In the genomic region with DNA sequence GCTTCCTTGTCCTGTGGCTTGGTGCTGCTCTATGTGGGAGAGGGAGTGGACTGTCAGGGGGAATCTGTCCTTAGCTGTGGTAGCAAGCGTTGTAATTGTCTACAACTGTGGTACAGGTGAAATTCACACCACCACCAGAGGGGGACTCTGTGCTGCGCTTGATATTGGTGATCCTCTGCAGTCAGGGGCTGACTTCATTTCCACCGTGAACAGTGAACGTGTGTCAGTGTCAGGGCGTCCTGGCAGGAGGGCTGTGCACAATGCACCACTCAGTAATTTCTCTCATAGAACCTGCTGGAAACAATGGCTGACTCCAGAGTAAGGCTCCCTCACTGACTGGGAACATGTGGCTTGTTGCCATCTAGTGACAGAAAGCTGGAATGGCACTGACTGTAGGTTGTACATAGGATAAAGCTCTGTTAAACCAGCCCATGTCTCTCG, we compare ENCODE assay signal across 9 mouse cellular contexts.
A peak's percentile ranks its signal among the peaks of the same experiment; 100 is the strongest.
DNase-seq lines count a peak whose midpoint lies in the region; ATAC-seq and TF ChIP-seq lines count a peak whose summit lies in the region.
"Had no signal": no experiment of that assay in that cellular context is flagged by ENCODE, and none has a peak within 500 bp of the region (broad histone marks: within the 10 kb centered on the region; RNA-seq: fewer than 3 reads in every experiment).

No protein-coding gene starts in this region.

- H3K36me3 ChIP-seq in liver, embryonic 14.5 days (replicated peaks; ENCODE audit: control insufficient read depth, insufficient read depth, low read depth): no peaks in the 10 kb centered on the region
- H3K36me3 ChIP-seq in neural tube, embryonic 14.5 days (ENCODE audit: control insufficient read depth, insufficient read depth, low read length): no peaks in the 10 kb centered on the region

- H3K9ac ChIP-seq in liver, embryonic 14.5 days (replicated peaks): no peak overlapping the region
- no peak overlapping the region for H3K9ac ChIP-seq in neural tube, embryonic 14.5 days (replicated peaks; ENCODE audit: low read depth, low read length)

- TF ChIP-seq CTCF in liver, embryonic 14.5 days (IDR thresholded peaks at IDR 0.05; ENCODE audit: low read depth): peak; percentile 68; the same call in 1 of the 2 replicates

- no peaks in the 10 kb centered on the region for H3K27me3 ChIP-seq in liver, embryonic 14.5 days (ENCODE audit: control insufficient read depth, insufficient read depth, low read length)
- H3K27me3 ChIP-seq in neural tube, embryonic 14.5 days (ENCODE audit: control insufficient read depth, insufficient read depth, low read length): no peaks in the 10 kb centered on the region

- ATAC-seq in liver, embryonic 14.5 days (ENCODE audit: insufficient read depth): no peak
- ATAC-seq in neural tube, embryonic 14.5 days (ENCODE audit: low read depth): peak; percentile 95

- H3K27ac ChIP-seq in liver, embryonic 14.5 days: no peak overlapping the region
- no peak overlapping the region for H3K27ac ChIP-seq in neural tube, embryonic 14.5 days (ENCODE audit: low read depth, low read length)

- 24% methylated on average over 6 of the region's 6 CpGs for WGBS in liver, embryonic 14.5 days (ENCODE audit: insufficient replicate concordance)
- 16% methylated on average over 6 of the region's 6 CpGs for WGBS in neural tube, embryonic 14.5 days

- no peak for TF ChIP-seq EP300 in liver, embryonic 14.5 days (IDR thresholded peaks at IDR 0.05; ENCODE audit: low read depth)

- no peak overlapping the region for H3K4me2 ChIP-seq in liver, embryonic 14.5 days (ENCODE audit: low read depth)
- H3K4me2 ChIP-seq in neural tube, embryonic 14.5 days (ENCODE audit: low read depth, low read length): no peak overlapping the region

- intact Hi-C loops in heart, postnatal 14 days (cut with DNase I): loop anchor here (5.0 kb wide), 1 partner anchor 186 kb away; no protein-coding TSS in a partner anchor

- H3K4me3 ChIP-seq in liver, embryonic 14.5 days (ENCODE audit: insufficient read depth in 1 of 2, low read depth in 2 of 2, low read length in 2 of 2): no peak overlapping the region
- H3K4me3 ChIP-seq in neural tube, embryonic 14.5 days (ENCODE audit: low read depth, low read length): no peak overlapping the region
- H3K4me3 ChIP-seq: erythroblast, embryonic 14.5 days had no signal

- H3K4me1 ChIP-seq in liver, embryonic 14.5 days (replicated peaks; ENCODE audit: control insufficient read depth in 2 of 2, insufficient read depth in 2 of 2, low read length in 1 of 2): no peaks in the 10 kb centered on the region
- no peaks in the 10 kb centered on the region for H3K4me1 ChIP-seq in neural tube, embryonic 14.5 days (ENCODE audit: control insufficient read depth, insufficient read depth, low read length)

- H3K9me3 ChIP-seq in liver, embryonic 14.5 days (ENCODE audit: control insufficient read depth, low read length): no peaks in the 10 kb centered on the region
- no peaks in the 10 kb centered on the region for H3K9me3 ChIP-seq in neural tube, embryonic 14.5 days (ENCODE audit: control insufficient read depth, low read length)

- peak; percentile 81 for DNase-seq in 3T3-L1 (ENCODE audit: low read depth, low spot score)
- DNase-seq in R1 (ENCODE audit: low read depth, low spot score): peak; percentile 81
- DNase-seq in embryo, embryonic 10.5 days (ENCODE audit: low spot score): peak; percentile 87
- peak; percentile 41 to 58 for DNase-seq in heart, postnatal 14 days
- DNase-seq in kidney, postnatal 25 days: peak; percentile 31 to 59
- DNase-seq in liver, embryonic 14.5 days (ENCODE audit: low read depth in 3 of 3, low spot score in 3 of 3): no peak
- DNase-seq in urinary bladder, adult 2 months (ENCODE audit: low spot score): no peak

Comparison
In these comparisons a context has a peak if more than half of its experiments do, and no peak if none do; other contexts are left out.
1. DNase-seq: peak in 3T3-L1 (single experiment), R1 (single experiment), embryo, embryonic 10.5 days (single experiment), heart, postnatal 14 days (2 of 2) and kidney, postnatal 25 days (2 of 2); none in liver, embryonic 14.5 days (0 of 3) and urinary bladder, adult 2 months (single experiment).